Mouse (Mus musculus) MEL (cell line): ENCODE measurements around the gene F830045P16Rik. TPM values are rescaled to one million over a fixed set of nuclear protein-coding genes. Genes with fewer than 3 reads are reported as not detected.

ENCODE experiments used
- DNase-seq: peaks from one replicate; pipeline ENCODE4 v3.0.0; 2011; ENCODE audit warnings: low read depth, low spot score
- H3K27ac ChIP-seq: 2 replicates; pipeline ENCODE4 v1.5.1; 2012; ENCODE audit warnings: low read depth, mild to moderate bottlenecking, control low read depth, low read length, moderate library complexity; ENCODE audit not compliant: control insufficient read depth
- H3K27me3 ChIP-seq, 2 experiments: fragments of 150-350 bp in 1 of 2; sonication (generic) in 1 of 2; 2 replicates each; pipeline ENCODE4 v1.6.1; 2012; ENCODE audit warnings: low read length in 2 of 2, mild to moderate bottlenecking in 2 of 2, improper control_type of control experiment in 1 of 2, moderate library complexity in 1 of 2; ENCODE audit not compliant: insufficient read depth in 2 of 2, control insufficient read depth in 1 of 2
- H3K36me3 ChIP-seq, 2 experiments: 2 replicates each; pipeline ENCODE4 v1.6.1; 2012 to 2014; ENCODE audit warnings: low read length in 2 of 2, improper control_type of control experiment in 1 of 2, inconsistent platforms in 1 of 2, mild to moderate bottlenecking in 1 of 2; ENCODE audit not compliant: insufficient read depth in 2 of 2, control insufficient read depth in 1 of 2
- H3K4me1 ChIP-seq, 2 experiments: fragments of 150-350 bp in 1 of 2; sonication (generic) in 1 of 2; 2 replicates each; pipeline ENCODE4 v1.6.1; 2012; ENCODE audit warnings: low read length in 2 of 2, improper control_type of control experiment in 1 of 2, mild to moderate bottlenecking in 1 of 2; ENCODE audit not compliant: insufficient read depth in 2 of 2, control insufficient read depth in 1 of 2
- H3K4me3 ChIP-seq, 2 experiments: fragments of 150-350 bp in 1 of 2; sonication (generic) in 1 of 2; 2 replicates each; pipeline ENCODE4 v1.5.1; 2012; ENCODE audit warnings: low read depth in 2 of 2, low read length in 2 of 2, mild to moderate bottlenecking in 2 of 2, moderate library complexity in 2 of 2, control low read depth in 1 of 2, improper control_type of control experiment in 1 of 2; ENCODE audit not compliant: control insufficient read depth in 1 of 2, insufficient read depth in 1 of 2
- H3K79me2 ChIP-seq: 2 replicates; pipeline ENCODE4 v1.6.1; 2012; ENCODE audit warnings: mild to moderate bottlenecking, low read length, moderate library complexity; ENCODE audit not compliant: control insufficient read depth, poor library complexity, insufficient read depth
- H3K9ac ChIP-seq: 2 replicates; pipeline ENCODE4 v1.6.1; 2012; ENCODE audit warnings: low read depth, mild to moderate bottlenecking, control low read depth, low read length, moderate library complexity; ENCODE audit not compliant: control insufficient read depth, poor library complexity, severe bottlenecking
- H3K9me3 ChIP-seq: fragments of 150-350 bp; sonication (generic); replicated peaks from 2 replicates; pipeline ENCODE4 v1.6.1; 2012; ENCODE audit warnings: mild to moderate bottlenecking, low read length, improper control_type of control experiment, moderate library complexity; ENCODE audit not compliant: insufficient read depth
- CHD1 ChIP-seq: IDR thresholded peaks from 2 replicates; pipeline ENCODE4 v1.6.1; 2012; ENCODE audit warnings: low read depth, mild to moderate bottlenecking, inconsistent platforms, low read length, improper control_type of control experiment
- CHD2 ChIP-seq: IDR thresholded peaks from 2 replicates; pipeline ENCODE4 v1.6.1; 2011; ENCODE audit warnings: low read length, improper control_type of control experiment
- E2F4 ChIP-seq: IDR thresholded peaks from 2 replicates; pipeline ENCODE4 v1.6.1; 2011; ENCODE audit warnings: low read depth, low read length, improper control_type of control experiment, borderline replicate concordance
- ELF1 ChIP-seq: IDR thresholded peaks from 2 replicates; pipeline ENCODE4 v1.6.1; 2014; ENCODE audit warnings: low read depth, mild to moderate bottlenecking, inconsistent platforms, low read length, improper control_type of control experiment, moderate library complexity
- EP300 ChIP-seq, 2 experiments: IDR thresholded peaks; 2 replicates each; pipeline ENCODE4 v1.6.1; 2011; ENCODE audit warnings: improper control_type of control experiment in 2 of 2, low read length in 2 of 2, low read depth in 1 of 2, mild to moderate bottlenecking in 1 of 2
- ETS1 ChIP-seq: IDR thresholded peaks from 2 replicates; pipeline ENCODE4 v1.6.1; 2012; ENCODE audit warnings: low read depth, mild to moderate bottlenecking, inconsistent platforms, low read length, improper control_type of control experiment, moderate library complexity
- JUND ChIP-seq: IDR thresholded peaks from 2 replicates; pipeline ENCODE4 v1.6.1; 2011; ENCODE audit warnings: low read depth, mild to moderate bottlenecking, improper control_type of control experiment, low read length
- MAFK ChIP-seq: IDR thresholded peaks from 2 replicates; pipeline ENCODE4 v1.6.1; 2011; ENCODE audit warnings: low read depth, mild to moderate bottlenecking, low read length, improper control_type of control experiment, borderline replicate concordance
- MAX ChIP-seq: IDR thresholded peaks from 2 replicates; pipeline ENCODE4 v1.6.1; 2011; ENCODE audit warnings: low read length, improper control_type of control experiment
- MEF2A ChIP-seq: IDR thresholded peaks from 2 replicates; pipeline ENCODE4 v1.6.1; 2014; ENCODE audit warnings: low read depth, mild to moderate bottlenecking, inconsistent platforms, low read length, improper control_type of control experiment; ENCODE audit not compliant: poor library complexity, insufficient replicate concordance, severe bottlenecking; ENCODE audit errors: extremely low read depth
- MXI1 ChIP-seq: IDR thresholded peaks from 2 replicates; pipeline ENCODE4 v1.6.1; 2011; ENCODE audit warnings: mild to moderate bottlenecking, low read depth, low read length, improper control_type of control experiment
- MYB ChIP-seq: IDR thresholded peaks from 2 replicates; pipeline ENCODE4 v1.6.1; 2011; ENCODE audit warnings: mild to moderate bottlenecking, low read depth, low read length, improper control_type of control experiment
- MYC ChIP-seq: IDR thresholded peaks from 2 replicates; pipeline ENCODE4 v1.6.1; 2011; ENCODE audit warnings: low read depth, mild to moderate bottlenecking, low read length, improper control_type of control experiment, moderate library complexity
- NELFE ChIP-seq: IDR thresholded peaks from 2 replicates; pipeline ENCODE4 v1.6.1; 2011; ENCODE audit warnings: low read depth, low read length, improper control_type of control experiment
- NRF1 ChIP-seq: IDR thresholded peaks from 2 replicates; pipeline ENCODE4 v1.6.1; 2014; ENCODE audit warnings: low read depth, mild to moderate bottlenecking, inconsistent platforms, low read length, improper control_type of control experiment, moderate library complexity; ENCODE audit not compliant: poor library complexity, insufficient read depth, severe bottlenecking
- POLR2AphosphoS2 ChIP-seq: IDR thresholded peaks from 2 replicates; pipeline ENCODE4 v1.6.1; 2011; ENCODE audit warnings: low read length, improper control_type of control experiment
- POLR2AphosphoS5 ChIP-seq: IDR thresholded peaks from 2 replicates; pipeline ENCODE4 v1.6.1; 2012; ENCODE audit warnings: low read depth, borderline replicate concordance, mild to moderate bottlenecking, inconsistent platforms, low read length, moderate library complexity, mixed read lengths
- RAD21 ChIP-seq: IDR thresholded peaks from 2 replicates; pipeline ENCODE4 v1.6.1; 2011; ENCODE audit warnings: mild to moderate bottlenecking, low read depth, low read length, improper control_type of control experiment
- RCOR1 ChIP-seq: IDR thresholded peaks from 2 replicates; pipeline ENCODE4 v1.6.1; 2012; ENCODE audit warnings: low read depth, mild to moderate bottlenecking, inconsistent platforms, low read length, improper control_type of control experiment
- SIN3A ChIP-seq: IDR thresholded peaks from 2 replicates; pipeline ENCODE4 v1.6.1; 2012; ENCODE audit warnings: low read length, improper control_type of control experiment, inconsistent platforms
- SMC3 ChIP-seq: IDR thresholded peaks from 2 replicates; pipeline ENCODE4 v1.6.1; 2011; ENCODE audit warnings: low read depth, low read length, improper control_type of control experiment
- TAL1 ChIP-seq: IDR thresholded peaks from 2 replicates; pipeline ENCODE4 v1.6.1; 2012; ENCODE audit warnings: mild to moderate bottlenecking, inconsistent platforms, low read length, moderate library complexity, mixed read lengths
- TBP ChIP-seq: IDR thresholded peaks from 2 replicates; pipeline ENCODE4 v1.8.0; 2011; ENCODE audit warnings: low read depth, low read length, improper control_type of control experiment
- TCF12 ChIP-seq: IDR thresholded peaks from 2 replicates; pipeline ENCODE4 v1.6.1; 2014; ENCODE audit warnings: low read depth, mild to moderate bottlenecking, inconsistent platforms, low read length, improper control_type of control experiment, moderate library complexity
- UBTF ChIP-seq: IDR thresholded peaks from 2 replicates; pipeline ENCODE4 v1.6.1; 2012; ENCODE audit warnings: low read depth, mild to moderate bottlenecking, inconsistent platforms, low read length, improper control_type of control experiment, moderate library complexity, borderline replicate concordance; ENCODE audit not compliant: insufficient read depth
- USF1 ChIP-seq: IDR thresholded peaks from 2 replicates; pipeline ENCODE4 v1.6.1; 2014; ENCODE audit warnings: low read depth, mild to moderate bottlenecking, inconsistent platforms, low read length, improper control_type of control experiment, moderate library complexity
- ZMIZ1 ChIP-seq: IDR thresholded peaks from 2 replicates; pipeline ENCODE4 v1.6.1; 2012; ENCODE audit warnings: low read depth, mild to moderate bottlenecking, inconsistent platforms, low read length, improper control_type of control experiment, moderate library complexity
- ZNF384 ChIP-seq: IDR thresholded peaks from 2 replicates; pipeline ENCODE4 v1.6.1; 2012; ENCODE audit warnings: low read depth, mild to moderate bottlenecking, inconsistent platforms, low read length, improper control_type of control experiment
- polyA plus RNA-seq, 2 experiments: library from polyadenylated mRNA; stranded (reverse) in 1 of 2; unstranded in 1 of 2; fragments of >175 nt in 1 of 2; fragments of >200 nt in 1 of 2; gene quantifications; 2 replicates each; pipeline versions ENCODE4 v1.2.1 to v1.2.4; 2012; ENCODE audit warnings: low replicate concordance in 2 of 2, low read depth in 1 of 2; ENCODE audit not compliant: insufficient read length in 2 of 2, insufficient read depth in 1 of 2, missing spikeins in 1 of 2
- total RNA-seq: library from RNA; depleted of rRNA; stranded (reverse); fragments of 300-350 nt; gene quantifications from 2 replicates; pipeline ENCODE4 v1.2.3, GENCODE M21; 2012

Gene F830045P16Rik
- total and polyA plus RNA-seq, 3 experiments, result not detected

- H3K27me3 ChIP-seq, result peaks cover 0 to 2% of the 10 kb centered on the region in 2 experiments; a peak in 3 of 4 replicates
- no peak for TF ChIP-seq UBTF
- TF ChIP-seq CHD1, result no peak
- no peak for TF ChIP-seq TAL1
- TF ChIP-seq ZMIZ1, result no peak
- TF ChIP-seq POLR2AphosphoS5, result no peak
- TF ChIP-seq MYC, result no peak
- no peak for TF ChIP-seq USF1
- no peak for TF ChIP-seq E2F4
- TF ChIP-seq TBP, result no peak
- no peak for TF ChIP-seq MEF2A
- no peak for TF ChIP-seq NELFE
- no peak for TF ChIP-seq MAFK
- no peak for TF ChIP-seq ETS1
- no peak for TF ChIP-seq ZNF384
- no peak for TF ChIP-seq EP300 (IDR thresholded peaks at IDR 0.05; ENCODE audit: low read depth in 1 of 2, low read length in 2 of 2)
- no peak for TF ChIP-seq RCOR1
- TF ChIP-seq MAX, result no peak
- TF ChIP-seq POLR2AphosphoS2, result no peak
- no peak for DNase-seq
- H3K9me3 ChIP-seq, result no peaks in the 10 kb centered on the region
- no peaks in the 10 kb centered on the region for H3K4me1 ChIP-seq
- H3K4me3 ChIP-seq, result no peak overlapping the region
- no peak overlapping the region for H3K9ac ChIP-seq
- H3K79me2 ChIP-seq, result no peaks in the 10 kb centered on the region
- no peak overlapping the region for H3K27ac ChIP-seq
- no peaks in the 10 kb centered on the region for H3K36me3 ChIP-seq
Measured at GRCm38 (mm10) chr2:129537360-129537759, 958 bp upstream of the F830045P16Rik start.

GRCm38 (mm10) chr2:129536926-129537325 is 524 bp upstream of the F830045P16Rik start:
- Histone ChIP-seq H3K4me3 (no peak overlapping the region), H3K27me3 (peaks cover 0 to 4% of the 10 kb centered on the region in 2 experiments; a peak in 3 of 4 replicates), H3K4me1 (no peaks in the 10 kb centered on the region), H3K36me3 (no peaks in the 10 kb centered on the region), H3K79me2 (no peaks in the 10 kb centered on the region), H3K9me3 (no peaks in the 10 kb centered on the region), H3K9ac (no peak overlapping the region), H3K27ac (no peak overlapping the region)
- no peak for DNase-seq
- TF ChIP-seq MAX (no peak), JUND (no peak), EP300 (IDR thresholded peaks at IDR 0.05; ENCODE audit: low read depth in 1 of 2, low read length in 2 of 2) (no peak), USF1 (no peak), ZMIZ1 (no peak), ELF1 (no peak), E2F4 (no peak), RAD21 (no peak), POLR2AphosphoS5 (no peak), NRF1 (no peak), TCF12 (no peak), SIN3A (no peak), MAFK (no peak), SMC3 (no peak), MYC (no peak), MYB (no peak), MXI1 (no peak), TBP (no peak), CHD2 (no peak)
